In genomic region chr11:30196368-30197070, GRCm38 (mm10) we compare ENCODE assay signal across 10 mouse cellular contexts.
A peak's percentile ranks its signal among the peaks of the same experiment; 100 is the strongest.
DNase-seq lines count a peak whose midpoint lies in the region; ATAC-seq and TF ChIP-seq lines count a peak whose summit lies in the region.
"Had no signal": no experiment of that assay in that cellular context is flagged by ENCODE, and none has a peak within 500 bp of the region (broad histone marks: within the 10 kb centered on the region; RNA-seq: fewer than 3 reads in every experiment).

No protein-coding gene starts in this region.

- TF ChIP-seq POLR2A in ES-Bruce4 (IDR thresholded peaks at IDR 0.05; ENCODE audit: insufficient read depth, low read length) = no peak

- WGBS in kidney, postnatal 0 days = 40% methylated on average over 4 of the region's 4 CpGs
- 55% methylated on average over 4 of the region's 4 CpGs for WGBS in embryonic facial prominence, embryonic 12.5 days
- 35% methylated on average over 4 of the region's 4 CpGs for WGBS in liver, embryonic 12.5 days (ENCODE audit: insufficient replicate concordance)

- H3K4me3 ChIP-seq in kidney, postnatal 0 days (replicated peaks; ENCODE audit: low read depth, low read length) = peak overlapping the region; percentile 33
- H3K4me3 ChIP-seq in ES-Bruce4 (ENCODE audit: low read depth, low read length) = peak overlapping the region; percentile 64
- peak overlapping the region; percentile 57 for H3K4me3 ChIP-seq in embryonic facial prominence, embryonic 12.5 days
- peak overlapping the region; percentile 64 for H3K4me3 ChIP-seq in liver, embryonic 12.5 days
- H3K4me3 ChIP-seq: myocyte had no signal

- H3K27me3 ChIP-seq in kidney, postnatal 0 days (ENCODE audit: insufficient read depth, low read length) = no peaks in the 10 kb centered on the region
- no peaks in the 10 kb centered on the region for H3K27me3 ChIP-seq in ES-Bruce4 (ENCODE audit: control insufficient read depth, insufficient read depth, low read length, poor library complexity, severe bottlenecking)
- no peaks in the 10 kb centered on the region for H3K27me3 ChIP-seq in embryonic facial prominence, embryonic 12.5 days
- H3K27me3 ChIP-seq in liver, embryonic 12.5 days (replicated peaks) = peaks cover 31% of the 10 kb centered on the region

- peak overlapping the region; percentile 82 for H3K27ac ChIP-seq in kidney, postnatal 0 days
- H3K27ac ChIP-seq in ES-Bruce4 (ENCODE audit: insufficient read depth, low read length) = peak overlapping the region; percentile 35; the same call in 1 of the 2 replicates
- no peak overlapping the region for H3K27ac ChIP-seq in embryonic facial prominence, embryonic 12.5 days
- H3K27ac ChIP-seq in liver, embryonic 12.5 days = 0 out of 2 replicates have a peak overlapping the region, but pooled peaks have one; percentile 60

- TF ChIP-seq CTCF in kidney, postnatal 0 days (IDR thresholded peaks at IDR 0.05; ENCODE audit: low read depth) = no peak
- no peak for TF ChIP-seq CTCF in ES-Bruce4 (IDR thresholded peaks at IDR 0.05; ENCODE audit: low read depth, low read length)

- H3K9me3 ChIP-seq in kidney, postnatal 0 days (replicated peaks; ENCODE audit: low read length) = no peaks in the 10 kb centered on the region
- no peaks in the 10 kb centered on the region for H3K9me3 ChIP-seq in ES-Bruce4 (replicated peaks; ENCODE audit: control insufficient read depth, insufficient read depth, low read length, poor library complexity, severe bottlenecking)
- no peaks in the 10 kb centered on the region for H3K9me3 ChIP-seq in embryonic facial prominence, embryonic 12.5 days
- no peaks in the 10 kb centered on the region for H3K9me3 ChIP-seq in liver, embryonic 12.5 days (replicated peaks)

- H3K9ac ChIP-seq in kidney, postnatal 0 days (ENCODE audit: low read depth, low read length) = no peak overlapping the region
- peak overlapping the region; percentile 49 for H3K9ac ChIP-seq in ES-Bruce4 (ENCODE audit: low read depth, poor library complexity, severe bottlenecking)
- no peak overlapping the region for H3K9ac ChIP-seq in embryonic facial prominence, embryonic 12.5 days
- 0 out of 2 replicates have a peak overlapping the region, but pooled peaks have one; percentile 70 for H3K9ac ChIP-seq in liver, embryonic 12.5 days

- no peak for ATAC-seq in kidney, postnatal 0 days (replicated peaks; ENCODE audit: low FRiP score, low read depth)
- ATAC-seq in embryonic facial prominence, embryonic 12.5 days (ENCODE audit: insufficient number of reproducible peaks, insufficient read depth, low FRiP score, low TSS enrichment) = no peak
- ATAC-seq in liver, embryonic 12.5 days = no peak
- ATAC-seq in frontal cortex, adult (ENCODE audit: low TSS enrichment) = no peak

- no peak for DNase-seq in kidney, postnatal 0 days (ENCODE audit: low spot score)
- no peak for DNase-seq in kidney, postnatal 14 days
- no peak for DNase-seq in layer of hippocampus, postnatal 25 days (ENCODE audit: extremely low spot score in 1 of 2, low spot score in 1 of 2)
- DNase-seq in gastrocnemius, adult 18-20 months (ENCODE audit: low spot score) = no peak
- DNase-seq: kidney, adult 8-10 months had no signal

- H3K4me2 ChIP-seq in kidney, postnatal 0 days (ENCODE audit: low read length) = peak overlapping the region; percentile 75
- peak overlapping the region; percentile 88 for H3K4me2 ChIP-seq in embryonic facial prominence, embryonic 12.5 days (replicated peaks)
- peak overlapping the region; percentile 91 for H3K4me2 ChIP-seq in liver, embryonic 12.5 days

- no peaks in the 10 kb centered on the region for H3K36me3 ChIP-seq in kidney, postnatal 0 days (ENCODE audit: insufficient read depth, low read length)
- H3K36me3 ChIP-seq in ES-Bruce4 (ENCODE audit: control insufficient read depth, insufficient read depth, low read length, poor library complexity, severe bottlenecking) = no peaks in the 10 kb centered on the region
- no peaks in the 10 kb centered on the region for H3K36me3 ChIP-seq in embryonic facial prominence, embryonic 12.5 days
- no peaks in the 10 kb centered on the region for H3K36me3 ChIP-seq in liver, embryonic 12.5 days

- peaks cover 25% of the 10 kb centered on the region for H3K4me1 ChIP-seq in kidney, postnatal 0 days (replicated peaks; ENCODE audit: insufficient read depth, low read length)
- peaks cover 2% of the 10 kb centered on the region for H3K4me1 ChIP-seq in ES-Bruce4 (ENCODE audit: control insufficient read depth, insufficient read depth, low read length)
- peaks cover 31% of the 10 kb centered on the region for H3K4me1 ChIP-seq in embryonic facial prominence, embryonic 12.5 days
- peaks cover 46% of the 10 kb centered on the region for H3K4me1 ChIP-seq in liver, embryonic 12.5 days

- no peak for TF ChIP-seq EP300 in ES-Bruce4 (IDR thresholded peaks at IDR 0.05; ENCODE audit: insufficient read depth, low read depth, low read length)

Comparison
In these comparisons a context has a peak if more than half of its experiments do, and no peak if none do; other contexts are left out.
1. H3K9ac ChIP-seq: peak in ES-Bruce4 (single experiment) and liver, embryonic 12.5 days (single experiment); none in kidney, postnatal 0 days (single experiment) and embryonic facial prominence, embryonic 12.5 days (single experiment).
2. Peak in every context shown above with its lines, with median percentiles within 50 percentile points of each other: H3K4me2 ChIP-seq and H3K4me3 ChIP-seq.